Mouse (Mus musculus): ENCODE results near the gene Map2k1.

DNA sequence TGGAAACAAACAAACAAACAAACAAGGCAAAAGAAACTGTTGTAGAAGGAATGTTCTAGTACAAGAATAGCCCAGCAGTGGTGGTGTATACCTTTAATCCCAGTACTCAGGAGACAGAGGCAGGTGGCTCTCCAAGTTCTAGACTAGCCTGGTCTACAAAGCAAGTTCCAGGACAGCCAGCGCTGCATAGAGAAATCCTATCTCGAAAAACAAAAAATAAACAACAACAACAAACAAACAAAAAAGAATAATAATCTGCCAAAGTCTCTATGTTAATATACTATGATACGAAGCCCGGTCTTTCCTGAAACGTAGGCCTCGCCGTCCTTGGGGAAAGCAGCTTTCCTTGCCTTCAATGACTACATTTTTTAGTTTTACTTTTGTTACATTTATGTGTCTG, 17.4 kb downstream of the Map2k1 start:
- TF ChIP-seq CTCF (IDR thresholded peaks at IDR 0.05; ENCODE audit: insufficient read depth, low read depth, low read length) (no peak), POLR2A (IDR thresholded peaks at IDR 0.05; ENCODE audit: insufficient read depth, low read depth, low read length) (no peak)

Data from olfactory bulb, adult 2 months (tissue).